Mouse (Mus musculus) liver, postnatal 0 days (tissue): Measurements from ENCODE around the gene Agpat1.

Experiments
- CTCF ChIP-seq: sonication (generic); IDR thresholded peaks from 2 replicates; pipeline ENCODE4 v1.5.1; 2016; ENCODE audit warnings: antibody characterized with exemption, low read depth
- EP300 ChIP-seq: IDR thresholded peaks from 2 replicates; pipeline ENCODE4 v1.6.1; 2016; ENCODE audit warnings: antibody characterized with exemption, low read depth, mild to moderate bottlenecking

- TF ChIP-seq CTCF (no peak), EP300 (no peak)
Observed at GRCm38 (mm10) chr17:34593752-34594525, 10.1 kb upstream of the Agpat1 start.
